Mouse (Mus musculus) olfactory bulb, adult 2 months (tissue): ENCODE data around the gene Best3.

Experiments
- CTCF ChIP-seq: fragments of 200-500 bp; IDR thresholded peaks from 2 replicates; pipeline ENCODE4 v1.5.1; 2012; ENCODE audit warnings: low read depth, mild to moderate bottlenecking, low read length, moderate library complexity; ENCODE audit not compliant: insufficient read depth
- POLR2A ChIP-seq: fragments of 200-500 bp; IDR thresholded peaks from 2 replicates; pipeline ENCODE4 v1.6.1; 2012; ENCODE audit warnings: mild to moderate bottlenecking, low read depth, low read length, moderate library complexity; ENCODE audit not compliant: insufficient read depth

DNA sequence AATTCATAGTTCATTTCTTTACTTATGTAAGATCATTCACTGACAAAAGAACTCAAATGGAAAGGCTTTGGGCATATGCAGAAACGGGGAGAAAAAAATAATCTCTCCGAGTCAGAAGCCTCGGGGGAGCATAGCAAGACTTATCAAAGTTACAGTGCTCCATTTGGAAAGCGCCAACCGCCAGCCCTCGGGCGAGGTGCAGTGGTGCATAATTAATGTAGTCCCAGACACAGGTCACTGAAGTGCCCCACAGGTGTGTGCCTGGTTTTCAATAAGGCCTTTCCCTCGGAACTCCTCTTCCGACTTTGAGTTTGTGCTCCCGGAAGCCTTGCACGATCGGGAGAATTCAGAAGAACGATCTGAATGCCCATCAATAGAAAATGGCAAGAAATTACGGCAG is 24.0 kb upstream of the Best3 start:
- TF ChIP-seq CTCF (no peak), POLR2A (no peak)
